Mouse (Mus musculus) hindbrain, embryonic 15.5 days (tissue): ENCODE data around the gene Spata25. TPM values are rescaled to one million over a fixed set of nuclear protein-coding genes. Genes with fewer than 3 reads are reported as not detected.

ENCODE experiments used
- polyA plus RNA-seq: library from polyadenylated mRNA; unstranded; fragments of >200 nt; fragmentation: Nextera tagmentation; extraction: Ambion mirVana; gene quantifications from 2 replicates; pipeline ENCODE4 v1.2.1, GENCODE M21; 2015

The Spata25 gene
- polyA plus RNA-seq, 1 experiment from 2014 or later = 0.34 TPM

Other genes starting within 250 kb of the Spata25 start
- not detected in 2 replicates for gene Wfdc6a, start 243.1 kb downstream of the Spata25 start, polyA plus RNA-seq
- gene Eppin, start 234.9 kb downstream of the Spata25 start, polyA plus RNA-seq = 0.21 TPM in 1 of 2 replicates, not detected in the other
- not detected in 2 replicates for gene Wfdc6b, start 215.0 kb downstream of the Spata25 start, polyA plus RNA-seq
- gene Wfdc8, start 214.9 kb downstream of the Spata25 start, polyA plus RNA-seq = not detected in 2 replicates
- not detected in 2 replicates for gene Wfdc16, start 189.7 kb downstream of the Spata25 start, polyA plus RNA-seq
- not detected in 2 replicates for gene Wfdc10, start 172.5 kb downstream of the Spata25 start, polyA plus RNA-seq
- gene Wfdc9, start 172.0 kb downstream of the Spata25 start, polyA plus RNA-seq = not detected in 2 replicates
- not detected in 2 replicates for gene Wfdc11, start 154.4 kb downstream of the Spata25 start, polyA plus RNA-seq
- gene Wfdc13, start 143.4 kb downstream of the Spata25 start, polyA plus RNA-seq = not detected in 2 replicates
- gene Spint4, start 130.0 kb downstream of the Spata25 start, polyA plus RNA-seq = not detected in 2 replicates
- gene Spint5, start 113.2 kb downstream of the Spata25 start, polyA plus RNA-seq = not detected in 2 replicates
- gene Wfdc3, start 82.6 kb downstream of the Spata25 start, polyA plus RNA-seq = 1.6 and 1.7 TPM in 2 replicates
- 54.6 and 57.6 TPM in 2 replicates for gene Dnttip1, start 82.6 kb downstream of the Spata25 start, polyA plus RNA-seq
- gene Ube2c, start 58.6 kb downstream of the Spata25 start, polyA plus RNA-seq = 78.0 and 107 TPM in 2 replicates
- 0.97 and 2.4 TPM in 2 replicates for gene Tnnc2, start 48.6 kb downstream of the Spata25 start, polyA plus RNA-seq
- gene Snx21, start 42.7 kb downstream of the Spata25 start, polyA plus RNA-seq = 39.6 and 44.8 TPM in 2 replicates
- 21.4 and 21.5 TPM in 2 replicates for gene Acot8, start 23.7 kb downstream of the Spata25 start, polyA plus RNA-seq
- gene Zswim3, start 23.4 kb downstream of the Spata25 start, polyA plus RNA-seq = 16.8 TPM in 2 replicates
- gene Zswim1, start 5.9 kb downstream of the Spata25 start, polyA plus RNA-seq = 24.9 and 29.2 TPM in 2 replicates
- gene Ctsa, start 4.3 kb upstream of the Spata25 start, polyA plus RNA-seq = 97.0 and 105 TPM in 2 replicates
- gene Neurl2, start 4.9 kb upstream of the Spata25 start, polyA plus RNA-seq = 6.3 and 7.9 TPM in 2 replicates
- 123 and 129 TPM in 2 replicates for gene Pltp, start 29.2 kb upstream of the Spata25 start, polyA plus RNA-seq
- gene Pcif1, start 50.8 kb upstream of the Spata25 start, polyA plus RNA-seq = 78.5 and 81.7 TPM in 2 replicates
- 13.7 and 18.3 TPM in 2 replicates for gene Zfp335, start 83.2 kb upstream of the Spata25 start, polyA plus RNA-seq
- 27.0 and 37.2 TPM in 2 replicates for gene Mmp9, start 112.2 kb upstream of the Spata25 start, polyA plus RNA-seq
- 55.2 and 60.5 TPM in 2 replicates for gene Slc12a5, start 132.3 kb upstream of the Spata25 start, polyA plus RNA-seq
- gene Ncoa5, start 206.3 kb upstream of the Spata25 start, polyA plus RNA-seq = 95.1 and 99.3 TPM in 2 replicates
- 5.6 and 6.9 TPM in 2 replicates for gene Cd40, start 227.1 kb upstream of the Spata25 start, polyA plus RNA-seq